8 mouse cellular contexts compared by ENCODE assay signal in genomic region chr2:92484256-92485025, GRCm38 (mm10). TPM values are rescaled to one million over a fixed set of nuclear protein-coding genes. Genes with fewer than 3 reads are reported as not detected.
DNase-seq lines count a peak whose midpoint lies in the region; ATAC-seq and TF ChIP-seq lines count a peak whose summit lies in the region.

No protein-coding gene starts in this region.

- peak overlapping the region; percentile 42 for H3K4me2 ChIP-seq in intestine, embryonic 14.5 days (ENCODE audit: low read length)
- no peak overlapping the region; the same call in 1 of the 2 replicates for H3K4me2 ChIP-seq in midbrain, embryonic 11.5 days

- no peaks in the 10 kb centered on the region for H3K36me3 ChIP-seq in intestine, embryonic 14.5 days (ENCODE audit: control insufficient read depth, insufficient read depth, low read length)
- H3K36me3 ChIP-seq in midbrain, embryonic 11.5 days (ENCODE audit: control insufficient read depth, insufficient read depth, low read length), result no peaks in the 10 kb centered on the region

- TF ChIP-seq POLR2A in lung, adult 2 months (IDR thresholded peaks at IDR 0.05; ENCODE audit: borderline replicate concordance, extremely low read depth, low read depth, low read length), result no peak
- TF ChIP-seq POLR2A in cortical plate, adult 2 months (IDR thresholded peaks at IDR 0.05; ENCODE audit: extremely low read depth, insufficient read depth, low read length), result no peak

- H3K9me3 ChIP-seq in intestine, embryonic 14.5 days (ENCODE audit: control insufficient read depth, low read length), result no peaks in the 10 kb centered on the region
- no peaks in the 10 kb centered on the region for H3K9me3 ChIP-seq in midbrain, embryonic 11.5 days (ENCODE audit: control insufficient read depth, low read length)

- H3K27ac ChIP-seq in cortical plate, adult 2 months (ENCODE audit: insufficient read depth, low read length), result no peak overlapping the region
- no peak overlapping the region for H3K27ac ChIP-seq in intestine, embryonic 14.5 days (ENCODE audit: low read depth)
- H3K27ac ChIP-seq in midbrain, embryonic 11.5 days (ENCODE audit: low read depth, low read length), result no peak overlapping the region

- H3K4me3 ChIP-seq in lung, adult 2 months (replicated peaks; ENCODE audit: extremely low read depth, low read depth, low read length), result peak overlapping the region; percentile 9
- H3K4me3 ChIP-seq in cortical plate, adult 2 months (ENCODE audit: insufficient read depth, low read length), result 0 out of 2 replicates have a peak overlapping the region, but pooled peaks have one; percentile 9
- peak overlapping the region; percentile 20 for H3K4me3 ChIP-seq in intestine, embryonic 14.5 days (ENCODE audit: low read depth, low read length)
- 0 out of 2 replicates have a peak overlapping the region, but pooled peaks have one; percentile 3 for H3K4me3 ChIP-seq in midbrain, embryonic 11.5 days (ENCODE audit: low read depth, low read length)

- H3K27me3 ChIP-seq in intestine, embryonic 14.5 days (replicated peaks; ENCODE audit: control insufficient read depth, insufficient read depth, low read length), result peaks cover 41% of the 10 kb centered on the region
- H3K27me3 ChIP-seq in midbrain, embryonic 11.5 days (ENCODE audit: control insufficient read depth, insufficient read depth, low read length), result peaks cover 18% of the 10 kb centered on the region

- 28% methylated on average over 23 of the region's 23 CpGs for WGBS in lung, adult 2 months
- 29% methylated on average over 23 of the region's 23 CpGs for WGBS in intestine, embryonic 14.5 days
- WGBS in midbrain, embryonic 11.5 days, result 35% methylated on average over 23 of the region's 23 CpGs

- H3K4me1 ChIP-seq in lung, adult 2 months (ENCODE audit: control insufficient read depth, insufficient read depth, low read length), result peaks cover 9% of the 10 kb centered on the region
- no peaks in the 10 kb centered on the region for H3K4me1 ChIP-seq in cortical plate, adult 2 months (ENCODE audit: control insufficient read depth, insufficient read depth, low read length)
- H3K4me1 ChIP-seq in intestine, embryonic 14.5 days (replicated peaks; ENCODE audit: control insufficient read depth, insufficient read depth, low read length), result peaks cover 13% of the 10 kb centered on the region; the same call in 1 of the 2 replicates
- peaks cover 5% of the 10 kb centered on the region; the same call in 1 of the 2 replicates for H3K4me1 ChIP-seq in midbrain, embryonic 11.5 days (ENCODE audit: control insufficient read depth, insufficient read depth, low read length)

- DNase-seq in lung, adult 2 months, result no peak
- DNase-seq in lung, postnatal 10 days, result no peak
- peak; percentile 52 for DNase-seq in intestine, embryonic 14.5 days (ENCODE audit: low spot score)
- no peak for DNase-seq in midbrain, embryonic 11.5 days (ENCODE audit: low spot score, missing footprints)
- no peak for DNase-seq in ovary, postnatal 10 days (ENCODE audit: low spot score)
- no peak for DNase-seq in ovary, postnatal 14 days (ENCODE audit: low spot score)
- DNase-seq in adrenal gland, adult 8-10 months, result no peak

- no peak for TF ChIP-seq CTCF in lung, adult 2 months (IDR thresholded peaks at IDR 0.05; ENCODE audit: insufficient read depth, low read length)
- TF ChIP-seq CTCF in cortical plate, adult 2 months (IDR thresholded peaks at IDR 0.05; ENCODE audit: extremely low read depth, insufficient read depth, low read length), result no peak

- no peak overlapping the region for H3K9ac ChIP-seq in intestine, embryonic 14.5 days (ENCODE audit: low read length)
- no peak overlapping the region for H3K9ac ChIP-seq in midbrain, embryonic 11.5 days (ENCODE audit: low read length)

- ATAC-seq in intestine, embryonic 14.5 days (replicated peaks; ENCODE audit: low FRiP score, low TSS enrichment, low read depth), result no peak
- ATAC-seq in midbrain, embryonic 11.5 days (ENCODE audit: low FRiP score), result no peak

RNA-seq across cellular contexts. Expression of gene Slc35c1, which starts 24.1 kb away (rescaled TPM):
- polyA plus RNA-seq in lung, adult 2 months (2012; rRNA removed), result 43.9 and 49.0 TPM in 2 replicates
- polyA plus RNA-seq in cortical plate, adult 2 months (2012; rRNA removed), result 14.0 and 14.2 TPM in 2 replicates
- 26.8 and 30.2 TPM in 2 replicates for polyA plus RNA-seq in intestine, embryonic 14.5 days (2014; fragmentation: Nextera tagmentation; extraction: Ambion mirVana)
- polyA plus RNA-seq in midbrain, embryonic 11.5 days (2014; fragmentation: Nextera tagmentation; extraction: Ambion mirVana), result 9.2 and 9.5 TPM in 2 replicates
- 10 to 100 TPM; 15.7 to 24.0 (median 19.6) TPM for total RNA-seq in adrenal gland, adult 8-10 months (2022)

RNA-seq across cellular contexts. Expression of gene Cry2, which starts 50.6 kb away (rescaled TPM):
- polyA plus RNA-seq in lung, adult 2 months (2012; rRNA removed), result 37.5 and 40.7 TPM in 2 replicates
- 99.9 and 108 TPM in 2 replicates for polyA plus RNA-seq in cortical plate, adult 2 months (2012; rRNA removed)
- polyA plus RNA-seq in intestine, embryonic 14.5 days (2014; fragmentation: Nextera tagmentation; extraction: Ambion mirVana), result 16.7 and 18.2 TPM in 2 replicates
- polyA plus RNA-seq in midbrain, embryonic 11.5 days (2014; fragmentation: Nextera tagmentation; extraction: Ambion mirVana), result 20.5 and 21.9 TPM in 2 replicates
- total RNA-seq in adrenal gland, adult 8-10 months (2022), result 10 to 100 TPM; 44.0 to 57.9 (median 47.5) TPM
